Comparison of ENCODE assay signal across 9 mouse cellular contexts in the genomic region with DNA sequence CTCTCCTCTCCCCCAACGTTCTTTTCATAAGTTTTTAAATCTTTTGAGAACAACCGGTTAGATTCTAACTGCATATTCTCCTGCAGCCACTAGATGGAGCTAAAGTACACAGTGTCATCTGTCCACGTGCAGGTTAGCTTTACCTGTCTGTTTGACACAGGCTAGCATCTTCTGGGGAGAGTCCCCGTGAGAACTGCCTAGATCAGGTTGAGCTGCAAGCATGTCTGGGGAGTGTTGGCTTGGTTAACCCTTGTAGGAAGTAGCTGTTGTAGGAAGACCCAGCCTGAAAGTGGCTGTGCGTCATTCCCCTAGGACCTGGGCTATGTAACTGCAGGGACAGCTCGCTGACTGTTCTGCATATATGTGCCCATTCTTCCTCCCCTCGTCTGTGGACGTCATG.
DNase-seq lines count a peak whose midpoint lies in the region; ATAC-seq and TF ChIP-seq lines count a peak whose summit lies in the region.
"Had no signal": no experiment of that assay in that cellular context is flagged by ENCODE, and none has a peak within 500 bp of the region (broad histone marks: within the 10 kb centered on the region; RNA-seq: fewer than 3 reads in every experiment).

No protein-coding gene starts in this region.

- WGBS in forebrain, embryonic 10.5 days: 33% methylated on average over 8 of the region's 8 CpGs
- WGBS in forebrain, embryonic 16.5 days: 24% methylated on average over 8 of the region's 8 CpGs
- WGBS in spleen, adult 2 months: 28% methylated on average over 8 of the region's 8 CpGs
- WGBS in kidney, postnatal 0 days: 32% methylated on average over 8 of the region's 8 CpGs
- 32% methylated on average over 8 of the region's 8 CpGs for WGBS in midbrain, embryonic 16.5 days

- no peak for ATAC-seq in forebrain, embryonic 16.5 days
- ATAC-seq in kidney, postnatal 0 days (replicated peaks; ENCODE audit: low FRiP score, low read depth): peak; percentile 65; the same call in 1 of the 2 replicates
- ATAC-seq in midbrain, embryonic 16.5 days: peak; percentile 51

- H3K9ac ChIP-seq in forebrain, embryonic 16.5 days (replicated peaks; ENCODE audit: low read depth, low read length): no peak overlapping the region
- H3K9ac ChIP-seq in kidney, postnatal 0 days (ENCODE audit: low read depth, low read length): no peak overlapping the region
- H3K9ac ChIP-seq in midbrain, embryonic 16.5 days (ENCODE audit: low read depth, low read length): no peak overlapping the region
- H3K9ac ChIP-seq: heart, embryonic 15.5 days had no signal

- H3K27ac ChIP-seq in forebrain, embryonic 10.5 days: no peak overlapping the region
- H3K27ac ChIP-seq in forebrain, embryonic 16.5 days (ENCODE audit: low read length): no peak overlapping the region
- H3K27ac ChIP-seq in spleen, adult 2 months (ENCODE audit: insufficient read depth, low read length): no peak overlapping the region
- H3K27ac ChIP-seq in kidney, postnatal 0 days: no peak overlapping the region
- no peak overlapping the region for H3K27ac ChIP-seq in midbrain, embryonic 16.5 days (ENCODE audit: low read length)
- H3K27ac ChIP-seq: heart, embryonic 15.5 days had no signal

- no peaks in the 10 kb centered on the region for H3K4me1 ChIP-seq in forebrain, embryonic 10.5 days
- 0 out of 2 replicates have a peak, but pooled peaks cover 2% of the 10 kb centered on the region for H3K4me1 ChIP-seq in forebrain, embryonic 16.5 days (replicated peaks; ENCODE audit: control insufficient read depth, insufficient read depth, low read length)
- H3K4me1 ChIP-seq in spleen, adult 2 months (ENCODE audit: control insufficient read depth, insufficient read depth, insufficient read length): no peaks in the 10 kb centered on the region
- H3K4me1 ChIP-seq in kidney, postnatal 0 days (replicated peaks; ENCODE audit: insufficient read depth, low read length): no peaks in the 10 kb centered on the region
- H3K4me1 ChIP-seq in midbrain, embryonic 16.5 days (ENCODE audit: control insufficient read depth, insufficient read depth, low read length): peaks cover 4% of the 10 kb centered on the region; the same call in 1 of the 2 replicates
- H3K4me1 ChIP-seq: heart, embryonic 15.5 days had no signal

- no peaks in the 10 kb centered on the region for H3K36me3 ChIP-seq in forebrain, embryonic 10.5 days (replicated peaks)
- H3K36me3 ChIP-seq in forebrain, embryonic 16.5 days (ENCODE audit: control insufficient read depth, insufficient read depth): no peaks in the 10 kb centered on the region
- no peaks in the 10 kb centered on the region for H3K36me3 ChIP-seq in spleen, adult 2 months (ENCODE audit: control insufficient read depth, insufficient read depth, low read length)
- H3K36me3 ChIP-seq in kidney, postnatal 0 days (ENCODE audit: insufficient read depth, low read length): no peaks in the 10 kb centered on the region
- H3K36me3 ChIP-seq in midbrain, embryonic 16.5 days (ENCODE audit: control insufficient read depth, insufficient read depth, low read length): no peaks in the 10 kb centered on the region
- H3K36me3 ChIP-seq: heart, embryonic 15.5 days had no signal

- peak; percentile 23 for DNase-seq in forebrain, embryonic 10.5 days (ENCODE audit: extremely low spot score, low spot score)
- DNase-seq in spleen, adult 2 months (ENCODE audit: low read depth in 1 of 2, low spot score in 2 of 2): peak in 1 of 2 experiments; percentile 28
- no peak for DNase-seq in spleen, postnatal 4 days (ENCODE audit: low spot score in 2 of 2)
- peak; percentile 55 for DNase-seq in embryo, embryonic 11 days
- DNase-seq in kidney, postnatal 0 days (ENCODE audit: low spot score): peak; percentile 73
- no peak for DNase-seq in urinary bladder, postnatal 25 days (ENCODE audit: low spot score)

- no peak for TF ChIP-seq POLR2A in spleen, adult 2 months (IDR thresholded peaks at IDR 0.05; ENCODE audit: low read depth, low read length)

- TF ChIP-seq CTCF in spleen, adult 2 months (IDR thresholded peaks at IDR 0.05; ENCODE audit: extremely low read depth, insufficient read depth, insufficient read length, insufficient replicate concordance): peak; percentile 43; the same call in 1 of the 2 replicates
- peak; percentile 90 for TF ChIP-seq CTCF in kidney, postnatal 0 days (IDR thresholded peaks at IDR 0.05; ENCODE audit: low read depth)

- H3K4me2 ChIP-seq in forebrain, embryonic 16.5 days (ENCODE audit: low read length): no peak overlapping the region
- no peak overlapping the region for H3K4me2 ChIP-seq in kidney, postnatal 0 days (ENCODE audit: low read length)
- H3K4me2 ChIP-seq in midbrain, embryonic 16.5 days (ENCODE audit: low read length): no peak overlapping the region
- H3K4me2 ChIP-seq: heart, embryonic 15.5 days had no signal

- no peaks in the 10 kb centered on the region for H3K9me3 ChIP-seq in forebrain, embryonic 10.5 days
- H3K9me3 ChIP-seq in forebrain, embryonic 16.5 days (ENCODE audit: control insufficient read depth, low read length): no peaks in the 10 kb centered on the region
- H3K9me3 ChIP-seq in kidney, postnatal 0 days (replicated peaks; ENCODE audit: low read length): no peaks in the 10 kb centered on the region
- H3K9me3 ChIP-seq in midbrain, embryonic 16.5 days (replicated peaks; ENCODE audit: control insufficient read depth, low read length, poor library complexity, severe bottlenecking): no peaks in the 10 kb centered on the region
- H3K9me3 ChIP-seq: heart, embryonic 15.5 days had no signal

- H3K27me3 ChIP-seq in forebrain, embryonic 10.5 days (ENCODE audit: poor library complexity, severe bottlenecking): no peaks in the 10 kb centered on the region
- H3K27me3 ChIP-seq in forebrain, embryonic 16.5 days (replicated peaks; ENCODE audit: control insufficient read depth, insufficient read depth, low read length): no peaks in the 10 kb centered on the region
- H3K27me3 ChIP-seq in spleen, adult 2 months (ENCODE audit: control insufficient read depth, insufficient read depth, low read length): no peaks in the 10 kb centered on the region
- H3K27me3 ChIP-seq in kidney, postnatal 0 days (ENCODE audit: insufficient read depth, low read length): no peaks in the 10 kb centered on the region
- no peaks in the 10 kb centered on the region; the same call in 1 of the 2 replicates for H3K27me3 ChIP-seq in midbrain, embryonic 16.5 days (ENCODE audit: control insufficient read depth, insufficient read depth, low read depth, low read length)
- H3K27me3 ChIP-seq: heart, embryonic 15.5 days had no signal

- H3K4me3 ChIP-seq in forebrain, embryonic 10.5 days: no peak overlapping the region
- H3K4me3 ChIP-seq in forebrain, embryonic 16.5 days (replicated peaks; ENCODE audit: low read length): no peak overlapping the region
- H3K4me3 ChIP-seq in spleen, adult 2 months (ENCODE audit: extremely low read depth, insufficient read depth, insufficient read length): no peak overlapping the region
- H3K4me3 ChIP-seq in kidney, postnatal 0 days (replicated peaks; ENCODE audit: low read depth, low read length): no peak overlapping the region
- H3K4me3 ChIP-seq in midbrain, embryonic 16.5 days (ENCODE audit: low read depth, low read length): no peak overlapping the region
- H3K4me3 ChIP-seq: heart, embryonic 15.5 days had no signal

Comparison
In these comparisons a context has a peak if more than half of its experiments do, and no peak if none do; other contexts are left out.
1. DNase-seq: peak in forebrain, embryonic 10.5 days (single experiment), embryo, embryonic 11 days (single experiment) and kidney, postnatal 0 days (single experiment); none in spleen, postnatal 4 days (0 of 2) and urinary bladder, postnatal 25 days (single experiment).